Mouse (Mus musculus): ENCODE data around the gene Il17d.

Il17d gene

DNA sequence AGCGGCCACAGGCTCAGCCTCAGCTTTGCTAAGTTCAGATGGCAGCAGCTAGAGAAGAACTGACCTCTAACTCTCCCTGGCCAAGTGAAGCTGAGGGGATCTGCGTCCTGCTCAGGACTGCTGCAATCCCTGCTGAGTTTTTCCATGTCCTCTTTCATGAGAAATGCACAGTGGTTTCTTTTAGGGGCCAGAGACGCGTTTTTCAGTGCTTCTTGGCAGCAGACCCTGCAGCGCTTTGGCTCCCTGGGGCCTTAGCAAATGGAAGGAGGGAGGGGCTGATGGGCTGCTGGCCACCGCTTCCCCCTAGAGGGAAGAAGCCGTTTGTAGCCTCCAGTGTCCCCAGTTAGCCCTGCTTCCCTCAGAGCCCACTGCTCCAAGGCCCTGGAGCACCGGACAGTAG is 10.4 kb downstream of the Il17d start:
- DNase-seq (ENCODE audit: low read depth, low spot score), result no peak

DNA sequence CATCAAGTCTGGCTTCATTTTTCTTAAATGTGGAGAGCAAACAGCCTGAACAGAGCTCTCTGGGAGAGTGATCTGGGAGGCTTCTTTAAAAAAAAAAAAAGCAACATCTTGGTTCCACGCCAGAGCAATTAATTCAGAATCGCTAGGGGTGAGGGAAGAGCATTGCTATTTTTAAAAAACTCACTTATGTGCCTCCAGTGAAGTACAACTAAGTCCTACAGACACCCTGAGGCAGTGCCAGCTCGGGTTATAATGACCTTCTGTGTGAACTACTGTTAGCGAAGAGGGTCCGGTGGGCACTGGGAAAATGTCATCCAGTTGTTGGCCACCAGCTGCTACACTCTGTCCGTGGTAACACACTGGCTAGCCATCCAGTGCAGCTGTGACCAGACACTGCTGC is 11.1 kb downstream of the Il17d start:
- DNase-seq (ENCODE audit: low read depth, low spot score), result no peak

DNA sequence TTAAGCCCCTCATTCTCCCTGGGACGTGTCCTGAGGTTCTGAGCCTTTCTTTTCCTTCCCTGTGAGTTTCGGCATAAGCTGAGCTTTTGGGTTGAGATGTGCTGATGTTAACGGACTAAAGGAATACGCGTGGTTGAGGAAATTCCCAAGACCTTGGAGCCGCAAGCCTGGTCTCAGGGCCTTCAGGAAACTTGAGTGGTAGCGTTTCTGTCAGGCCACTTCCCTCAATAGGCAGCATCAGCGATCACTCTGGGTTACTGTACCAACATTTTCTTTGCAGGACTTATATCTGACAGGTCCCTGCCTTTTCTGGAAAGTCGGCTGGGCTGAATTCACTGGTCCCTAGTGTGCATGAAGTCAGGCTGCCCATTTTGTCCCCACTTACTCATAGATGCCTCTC is 12.2 kb downstream of the Il17d start:
- no peak for DNase-seq (ENCODE audit: low read depth, low spot score)

DNA sequence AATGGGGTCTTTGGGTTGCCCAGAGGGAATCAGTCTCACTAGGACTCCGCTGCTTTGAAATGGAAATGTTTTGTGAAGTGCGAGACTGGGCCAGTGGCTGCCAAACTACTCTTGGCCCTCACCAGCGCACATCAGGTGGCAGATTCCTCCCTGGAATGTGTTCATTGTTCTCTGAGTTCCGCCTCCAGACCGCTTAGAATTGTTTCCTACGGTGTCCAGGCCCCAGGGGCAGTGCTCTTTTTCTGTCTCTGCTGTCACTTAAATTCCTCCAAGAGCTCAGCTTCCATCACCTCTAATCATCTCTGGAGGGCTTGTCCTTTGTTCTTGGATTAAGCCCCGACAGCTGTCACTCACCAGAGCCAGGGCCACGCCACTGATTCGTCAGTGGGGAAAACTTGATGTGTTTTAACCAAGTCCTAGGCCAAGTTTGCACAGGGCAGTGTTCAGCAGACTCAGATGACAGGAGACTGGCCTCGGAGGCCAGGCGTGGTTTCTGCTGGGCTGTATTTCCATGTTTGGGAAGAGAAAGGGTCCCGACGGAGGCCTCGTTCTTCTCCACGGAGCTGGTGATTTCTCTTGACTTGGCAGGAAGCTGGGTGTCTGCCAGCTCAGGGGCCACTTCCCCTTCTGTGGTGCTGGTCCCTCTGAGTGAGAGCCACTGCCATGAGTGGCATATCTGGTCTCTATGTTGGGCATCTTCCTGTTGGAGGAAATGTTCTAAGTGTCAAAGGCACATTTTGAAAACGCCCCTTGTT is 12.9 kb downstream of the Il17d start:
- DNase-seq (ENCODE audit: low read depth, low spot score), result no peak

DNA sequence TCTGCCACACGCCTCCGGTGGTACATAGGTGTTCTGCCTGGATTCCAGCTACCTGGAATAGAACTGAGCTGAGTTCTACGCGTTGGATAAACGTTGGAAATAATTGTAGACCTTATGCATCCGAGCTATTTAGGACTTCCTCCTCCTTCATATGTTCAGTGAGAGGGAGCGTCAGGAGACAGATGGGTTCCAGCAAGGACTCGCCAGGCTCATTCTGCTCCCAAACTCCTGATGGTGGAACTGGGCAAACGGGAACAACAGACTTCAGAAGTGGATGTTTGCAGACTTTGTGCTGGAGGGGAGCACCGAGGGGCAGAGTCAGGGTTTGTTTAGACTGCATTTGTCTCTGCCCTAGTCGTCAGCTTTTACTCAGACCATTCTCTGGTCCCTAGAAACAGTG is 16.1 kb downstream of the Il17d start:
- no peak for DNase-seq (ENCODE audit: low read depth, low spot score)

DNA sequence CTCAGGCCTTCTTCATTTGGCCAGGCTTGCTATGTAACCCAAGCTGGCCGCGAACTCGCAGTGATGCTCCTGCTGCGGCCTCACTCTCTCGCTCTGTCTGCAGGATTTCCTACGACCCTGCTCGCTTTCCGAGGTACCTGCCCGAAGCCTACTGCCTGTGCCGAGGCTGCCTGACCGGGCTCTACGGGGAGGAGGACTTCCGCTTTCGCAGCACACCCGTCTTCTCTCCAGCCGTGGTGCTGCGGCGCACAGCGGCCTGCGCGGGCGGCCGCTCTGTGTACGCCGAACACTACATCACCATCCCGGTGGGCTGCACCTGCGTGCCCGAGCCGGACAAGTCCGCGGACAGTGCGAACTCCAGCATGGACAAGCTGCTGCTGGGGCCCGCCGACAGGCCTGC is 17.7 kb downstream of the Il17d start:
- no peak for DNase-seq (ENCODE audit: low read depth, low spot score)

DNA sequence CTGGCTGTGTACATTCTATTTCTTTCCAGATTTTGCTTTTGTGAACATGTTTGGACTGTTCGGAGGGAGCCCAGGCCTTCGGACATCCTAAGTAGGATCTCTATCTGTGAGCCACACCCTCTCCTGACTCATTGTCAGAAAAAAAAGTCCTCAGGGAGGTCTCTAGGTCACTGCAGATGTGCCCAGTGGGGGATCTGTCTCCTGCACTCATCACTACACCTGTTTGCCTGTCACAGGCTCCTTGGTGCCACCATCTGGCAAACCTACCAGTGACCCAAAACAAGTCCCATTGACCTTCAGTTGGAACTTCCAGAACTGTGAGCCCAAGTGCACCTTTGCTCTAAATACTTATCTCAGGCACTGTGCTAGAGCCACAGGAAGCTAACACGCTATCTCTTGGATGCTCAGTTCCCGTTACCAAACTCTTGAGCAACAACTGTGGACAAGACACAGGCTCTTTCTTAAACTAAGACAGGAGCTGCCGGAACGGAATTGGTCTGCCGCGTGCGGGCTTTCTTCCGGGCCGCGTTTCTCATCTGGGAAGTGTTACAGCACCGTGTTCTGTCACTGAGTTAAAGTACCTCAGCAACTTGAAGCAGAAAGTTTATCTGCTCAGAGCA is 19.0 kb downstream of the Il17d start:
- no peak for DNase-seq (ENCODE audit: low read depth, low spot score)

DNA sequence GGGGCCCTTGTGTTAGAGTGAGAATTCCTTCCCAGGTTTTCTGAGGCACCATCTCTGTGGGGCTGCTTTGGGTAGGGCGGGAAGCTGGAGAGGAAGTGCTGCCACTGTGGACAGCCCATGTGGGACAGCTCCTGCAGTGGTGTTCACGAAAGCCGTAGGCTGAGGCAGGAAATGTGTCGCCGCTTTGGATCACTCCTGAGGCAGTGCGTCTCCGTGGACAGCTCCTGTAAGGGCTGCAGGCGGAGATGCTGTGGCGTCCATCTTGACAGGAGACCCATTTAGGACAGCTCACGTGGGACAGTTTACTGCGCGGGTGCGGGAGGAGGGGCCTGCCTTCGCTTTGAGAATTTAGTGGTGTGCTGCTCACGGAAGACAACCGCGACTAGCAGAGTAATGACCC is 20.9 kb downstream of the Il17d start:
- DNase-seq (ENCODE audit: low read depth, low spot score), result no peak

DNA sequence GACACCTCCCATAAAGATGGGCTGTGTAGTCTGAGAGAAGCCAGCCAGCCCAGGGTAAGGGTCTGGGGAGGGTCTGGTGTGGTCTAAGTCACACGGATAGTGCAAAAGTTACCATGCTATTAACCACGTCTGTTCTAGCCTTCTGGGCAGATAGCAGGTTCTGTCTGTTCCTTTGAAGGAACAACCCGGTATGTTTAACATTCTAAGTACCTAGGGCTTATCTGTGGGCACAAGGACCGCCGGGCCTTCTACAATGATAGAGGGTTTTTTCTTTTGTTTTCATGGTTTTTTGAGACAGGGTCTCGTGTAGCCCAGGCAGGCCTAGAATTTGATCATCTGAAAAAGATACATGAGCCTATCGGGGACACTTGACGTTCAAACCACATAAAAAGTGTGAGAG is 21.6 kb downstream of the Il17d start:
- no peak for DNase-seq (ENCODE audit: low read depth, low spot score)

DNA sequence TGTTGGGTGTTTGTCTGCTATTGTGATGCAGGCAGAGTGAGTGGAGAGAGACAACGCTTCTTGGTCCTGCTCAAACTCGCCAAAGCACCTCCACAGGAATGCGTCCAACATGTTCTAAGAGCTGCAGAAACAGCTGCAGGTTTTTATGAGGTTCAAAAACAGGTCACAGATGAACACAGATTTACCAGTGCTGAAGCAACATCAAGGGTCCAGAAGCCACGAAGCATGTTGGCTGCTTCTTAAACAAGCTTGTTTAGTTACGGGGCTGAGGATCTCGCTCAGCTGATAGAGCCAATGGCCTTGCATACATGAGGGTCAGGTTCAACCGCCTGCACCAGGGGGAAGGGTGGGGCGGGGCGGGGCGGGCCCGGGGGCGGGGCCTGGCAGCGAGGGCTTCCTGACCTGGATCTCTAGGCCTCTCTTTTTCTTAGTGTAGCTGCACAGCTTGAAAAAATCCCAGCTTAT is 22.0 kb downstream of the Il17d start:
- DNase-seq (ENCODE audit: low read depth, low spot score), result no peak

DNA sequence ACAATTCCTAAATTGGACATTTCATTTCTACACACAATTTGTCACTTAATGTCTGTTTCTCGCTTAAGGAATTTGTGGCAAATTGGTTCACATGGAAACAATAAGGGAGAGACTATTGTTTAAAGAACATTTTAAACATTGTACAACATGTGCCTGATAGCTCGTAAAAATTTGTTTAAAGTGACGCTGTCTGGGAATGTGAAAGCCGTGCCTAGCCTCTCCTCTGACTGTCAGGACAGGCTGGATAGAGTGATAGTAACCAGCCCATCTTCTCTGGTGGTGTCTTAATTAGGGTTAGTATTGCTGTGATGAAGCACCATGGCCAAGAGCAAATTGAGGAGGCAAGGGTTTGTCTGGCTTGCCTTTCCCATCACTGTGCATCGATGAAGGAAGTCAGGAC is 22.5 kb downstream of the Il17d start:
- no peak for DNase-seq (ENCODE audit: low read depth, low spot score)

DNA sequence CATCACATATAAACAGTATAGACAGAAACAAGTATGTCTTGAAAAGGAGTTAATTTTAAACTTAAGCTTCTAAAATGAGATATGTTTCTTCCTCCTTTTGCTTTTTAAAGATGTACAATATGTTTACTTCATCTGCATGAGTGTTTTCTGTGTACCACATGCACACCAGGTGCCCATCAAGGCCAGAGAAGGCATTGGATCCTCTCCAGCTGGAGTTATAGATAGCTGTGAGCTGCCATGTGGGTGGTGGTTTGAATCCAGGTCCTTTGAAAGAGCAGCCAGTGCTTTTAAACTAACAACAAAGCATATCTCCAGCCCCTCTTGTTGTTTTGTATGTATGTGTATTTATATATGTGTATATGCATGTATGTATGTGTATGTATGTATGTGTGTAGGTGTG is 28.4 kb downstream of the Il17d start:
- no peak for DNase-seq (ENCODE audit: low read depth, low spot score)

DNA sequence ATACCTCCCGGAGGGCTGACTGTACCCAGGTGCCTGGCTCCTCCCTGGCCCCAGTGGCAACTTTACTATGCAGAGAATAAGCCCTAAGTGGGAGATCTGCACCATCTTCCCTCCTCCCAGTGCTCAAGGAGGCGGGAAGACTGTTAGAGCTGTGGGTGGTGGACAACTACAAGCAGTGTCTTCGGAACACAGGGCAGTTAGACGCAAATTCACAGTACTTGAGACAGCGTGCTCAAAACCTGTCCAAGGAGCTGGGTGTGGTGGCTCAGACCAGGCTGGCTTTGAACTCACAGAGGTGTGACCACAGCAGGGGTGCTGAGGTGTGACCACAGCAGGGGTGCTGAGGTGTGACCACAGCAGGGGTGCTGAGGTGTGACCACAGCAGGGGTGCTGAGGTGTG is 29.9 kb downstream of the Il17d start:
- DNase-seq (ENCODE audit: low read depth, low spot score), result no peak

DNA sequence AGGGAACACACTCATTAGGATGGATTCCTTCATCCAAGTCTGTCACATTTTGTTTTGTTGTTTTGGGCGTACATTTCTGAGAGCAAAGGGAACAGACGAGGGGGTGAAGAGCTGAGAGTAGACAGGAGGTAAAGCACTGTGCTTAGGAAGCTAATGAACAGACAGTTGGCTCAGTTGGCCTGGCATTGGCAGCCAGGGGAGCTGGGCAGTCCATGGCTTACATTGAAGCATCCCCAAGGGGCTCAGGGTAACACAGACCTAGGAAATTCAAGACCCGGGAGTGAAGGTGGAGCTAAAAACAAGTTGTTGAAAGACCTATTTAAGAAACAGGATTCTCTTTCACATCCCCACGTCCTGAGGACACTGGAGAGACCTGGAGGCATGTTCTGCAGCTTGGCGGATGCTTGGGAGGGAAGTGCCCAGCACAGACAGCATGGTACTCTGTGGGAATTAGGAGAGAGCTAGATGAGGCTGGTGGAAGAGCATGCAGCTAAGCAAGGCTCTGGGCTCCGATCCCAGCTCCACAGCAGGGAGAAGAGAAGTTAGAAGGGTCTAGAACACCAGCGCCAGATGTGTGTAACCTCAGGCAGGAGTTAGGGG is 31.0 kb downstream of the Il17d start:
- DNase-seq (ENCODE audit: low read depth, low spot score), result no peak

DNA sequence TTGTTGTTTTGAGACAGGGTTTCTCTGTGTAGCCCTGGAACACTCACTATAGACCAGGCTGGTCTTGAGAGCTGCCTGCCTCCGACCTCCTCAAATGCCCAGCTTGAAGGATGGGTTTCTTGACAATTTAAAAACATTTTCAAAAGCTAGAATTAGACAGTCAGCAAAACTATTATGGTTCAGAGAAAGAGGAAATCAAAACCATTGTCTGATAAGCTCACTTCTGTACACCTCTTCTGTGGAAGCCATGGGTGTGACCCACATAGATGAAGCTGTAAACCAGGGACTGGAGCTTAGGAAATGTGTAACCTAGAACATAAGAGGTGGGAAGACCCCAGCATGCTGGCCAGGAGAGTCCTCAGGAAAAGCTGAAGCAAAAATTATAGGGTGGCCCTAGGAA is 32.3 kb downstream of the Il17d start:
- no peak for DNase-seq (ENCODE audit: low read depth, low spot score)

DNA sequence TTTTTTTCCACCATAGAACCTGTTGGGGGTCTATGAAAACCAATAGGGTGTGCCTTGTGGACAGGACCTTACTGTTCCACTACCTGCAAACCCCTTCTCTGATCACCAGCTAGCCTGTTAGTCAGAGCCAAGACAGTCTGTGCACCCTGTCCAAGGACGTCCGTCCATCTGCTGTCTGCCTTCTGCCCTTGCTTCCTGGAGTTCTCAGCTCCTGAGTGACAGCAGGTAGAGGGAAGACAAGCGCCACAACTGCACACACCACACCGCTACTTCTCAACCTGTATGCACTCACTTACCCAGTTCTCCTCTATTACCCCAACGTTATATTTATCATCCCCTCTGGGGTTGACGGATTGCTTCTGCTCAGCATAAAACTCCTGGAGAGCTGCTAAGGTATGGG is 41.0 kb downstream of the Il17d start:
- DNase-seq (ENCODE audit: low read depth, low spot score), result no peak

DNA sequence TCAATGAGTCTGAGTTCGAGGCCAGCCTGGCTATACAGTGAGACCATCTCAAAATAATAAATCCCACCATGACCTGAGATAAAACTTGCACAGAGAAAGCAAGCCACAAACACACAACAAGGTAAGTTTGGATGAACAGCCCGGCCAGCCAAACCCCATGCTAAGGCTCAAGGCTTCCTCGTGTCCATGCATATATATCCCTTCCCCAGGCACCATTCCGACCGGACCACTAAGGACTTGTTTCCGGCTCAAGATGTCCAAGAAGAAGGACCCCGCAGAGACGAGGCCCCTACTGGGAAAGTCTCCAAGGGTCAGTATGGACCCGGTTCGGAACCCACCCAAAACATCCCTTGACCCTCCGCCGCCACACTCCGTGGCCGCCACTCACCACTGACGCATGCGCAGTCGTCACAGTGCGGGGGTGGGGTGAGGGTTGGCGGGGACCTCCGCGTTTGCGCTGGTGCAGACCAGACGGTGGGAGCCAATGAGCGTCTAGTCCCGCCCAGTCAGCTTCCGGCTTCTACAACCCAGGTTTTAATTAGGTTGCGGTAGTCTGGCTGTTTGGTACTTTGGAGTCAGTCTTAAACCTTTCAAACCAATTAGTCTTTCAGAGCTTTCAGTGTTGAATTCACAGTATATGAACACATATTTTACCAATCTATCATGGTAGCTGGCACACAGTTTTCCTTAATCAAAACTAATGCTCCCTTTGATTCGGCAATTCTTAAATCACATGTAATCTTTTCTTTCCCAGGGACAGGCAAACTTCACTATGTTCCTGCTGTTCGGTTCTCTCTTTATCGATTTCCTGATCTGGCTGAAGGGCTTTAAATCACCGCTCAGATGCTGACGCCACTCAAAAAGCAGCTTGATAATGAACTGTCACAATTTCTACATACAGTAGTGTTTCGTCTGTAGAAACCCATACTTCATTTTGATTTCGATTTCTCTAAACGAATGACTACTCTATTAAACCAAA is 46.9 kb downstream of the Il17d start, which contains the start of gene Eef1akmt1:
Gene Eef1akmt1, minus strand, starts transcription at position 458 of the 979 bp plus-strand sequence.
- peak; percentile 86 for DNase-seq (ENCODE audit: low read depth, low spot score)

DNA sequence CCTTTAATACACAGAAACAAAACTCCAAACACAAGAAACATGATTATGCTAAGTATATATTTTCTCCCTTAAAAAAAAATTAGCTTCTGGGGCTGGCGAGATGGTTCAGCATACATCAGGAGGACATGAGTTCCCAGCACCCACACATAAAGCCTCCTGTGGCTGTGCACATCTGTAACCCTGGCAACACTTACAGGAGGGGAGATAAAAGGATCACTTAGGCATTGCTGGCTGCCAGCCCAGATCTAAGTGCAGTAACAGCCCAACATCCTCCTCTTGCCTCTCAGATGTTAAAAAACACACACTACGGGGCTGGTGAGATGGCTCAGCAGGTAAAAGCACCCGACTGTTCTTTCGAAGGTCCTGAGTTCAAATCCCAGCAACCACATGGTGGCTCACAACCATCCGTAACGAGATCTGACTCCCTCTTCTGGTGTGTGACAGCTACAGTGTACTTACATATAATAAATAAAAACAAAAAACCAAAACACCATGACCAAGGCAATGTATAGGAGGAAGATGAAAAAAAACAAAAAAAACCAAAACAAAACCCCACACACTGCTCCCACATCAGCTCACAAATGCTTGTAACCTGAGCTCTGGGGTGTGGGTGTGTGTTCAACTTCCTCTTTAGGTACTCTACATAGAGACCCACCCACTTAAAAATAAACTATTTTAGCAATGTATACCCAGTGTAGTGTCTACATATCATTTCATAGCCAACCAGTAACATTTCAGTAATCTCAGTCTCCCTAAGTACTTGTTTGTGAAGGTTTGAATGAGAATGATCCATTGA is 50.4 kb downstream of the Il17d start:
- DNase-seq (ENCODE audit: low read depth, low spot score), result no peak

DNA sequence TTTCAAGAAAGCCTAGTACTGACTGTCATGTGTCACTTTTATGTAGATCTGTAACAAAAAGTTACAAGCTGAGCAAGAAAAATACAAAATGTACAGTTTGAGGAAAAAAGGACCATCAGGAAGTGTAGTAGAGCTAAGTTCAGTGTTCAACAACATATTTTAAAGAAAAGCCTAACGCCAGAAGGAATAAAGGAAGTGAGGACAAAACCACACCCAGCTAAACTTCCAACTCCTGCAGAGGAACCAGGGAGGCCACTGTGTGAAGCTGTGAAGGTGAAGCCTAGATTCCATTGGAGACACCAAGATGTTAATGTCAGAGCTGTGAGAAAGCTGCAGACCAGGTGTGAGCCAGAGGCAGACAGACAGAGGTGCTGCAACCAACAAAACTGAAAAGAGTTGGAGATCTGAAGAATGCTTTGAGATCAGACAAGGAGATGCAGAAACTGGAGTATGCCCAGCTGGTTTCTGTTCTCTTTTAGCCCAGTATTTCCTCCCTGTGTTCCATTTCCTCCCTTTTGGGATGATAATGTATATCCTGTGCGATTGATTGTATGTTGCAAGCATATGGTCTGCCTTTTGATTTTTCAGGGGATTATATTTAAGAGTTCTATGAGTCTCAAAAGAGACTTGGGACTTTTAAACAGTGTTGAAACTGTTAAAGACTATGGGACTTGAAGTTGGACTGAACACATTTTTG is 51.9 kb downstream of the Il17d start:
- no peak for DNase-seq (ENCODE audit: low read depth, low spot score)

DNA sequence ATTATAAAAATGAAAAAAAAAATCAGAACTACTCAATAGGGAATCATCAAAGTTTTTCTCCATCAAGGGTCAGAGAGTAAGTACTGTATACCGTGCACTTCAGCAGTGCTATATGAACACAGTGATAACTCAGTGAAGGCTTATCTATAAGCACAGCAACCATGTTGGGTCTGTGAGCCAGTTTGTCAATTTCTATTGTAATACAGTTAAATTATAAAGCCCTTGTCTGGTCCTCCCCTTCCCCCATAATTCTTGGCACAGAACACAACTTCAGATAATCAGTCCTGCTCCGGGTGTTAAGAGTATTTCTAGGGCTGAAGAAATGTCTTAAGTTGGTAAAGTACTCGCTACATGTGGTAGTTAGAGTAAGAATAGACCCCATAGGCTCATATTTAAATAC is 67.3 kb downstream of the Il17d start:
- no peak for DNase-seq (ENCODE audit: low read depth, low spot score)

All from retina, adult 2 months (tissue).